Mouse (Mus musculus): ENCODE measurements around the gene Mmd. TPM values are rescaled to one million over a fixed set of nuclear protein-coding genes. Genes with fewer than 3 reads are reported as not detected.
"Not testable (repeated sequence)": the region's sequence is repeated elsewhere in the genome, so short reads cannot be mapped to it uniquely, and the experiment has no call there.

The Mmd gene
- polyA plus RNA-seq, 1 experiment from 2014 or later, result 36.5 TPM

GRCm38 (mm10) chr11:90281943-90282342 lies 32.7 kb downstream of the Mmd start:
- not testable (repeated sequence) for H3K36me3 ChIP-seq (ENCODE audit: control insufficient read depth, insufficient read depth); H3K27ac ChIP-seq (ENCODE audit: low read depth, low read length); H3K4me3 ChIP-seq (ENCODE audit: low read depth, low read length); H3K4me1 ChIP-seq (replicated peaks; ENCODE audit: control insufficient read depth, insufficient read depth, low read length); H3K9me3 ChIP-seq (ENCODE audit: control insufficient read depth); H3K4me2 ChIP-seq (replicated peaks; ENCODE audit: low read depth); ATAC-seq; H3K27me3 ChIP-seq (replicated peaks; ENCODE audit: control insufficient read depth, insufficient read depth, low read length); H3K9ac ChIP-seq (ENCODE audit: low read depth, low read length)
- 0 out of 2 replicates have a peak, but pooled peaks have one; percentile 21 for TF ChIP-seq CTCF (IDR thresholded peaks at IDR 0.05; ENCODE audit: low read depth)
- WGBS, result 92% methylated on average over 2 of the region's 2 CpGs

- H3K4me1 ChIP-seq (replicated peaks; ENCODE audit: control insufficient read depth, insufficient read depth, low read length), result no peaks in the 10 kb centered on the region
- H3K27ac ChIP-seq (ENCODE audit: low read depth, low read length), result no peak overlapping the region
- H3K4me3 ChIP-seq (ENCODE audit: low read depth, low read length), result no peak overlapping the region
- H3K4me2 ChIP-seq (replicated peaks; ENCODE audit: low read depth), result no peak overlapping the region
- no peaks in the 10 kb centered on the region for H3K27me3 ChIP-seq (replicated peaks; ENCODE audit: control insufficient read depth, insufficient read depth, low read length)
- no peak for ATAC-seq
- H3K36me3 ChIP-seq (ENCODE audit: control insufficient read depth, insufficient read depth), result no peaks in the 10 kb centered on the region
- H3K9ac ChIP-seq (ENCODE audit: low read depth, low read length), result no peak overlapping the region
- WGBS, result 19% methylated on average over 4 of the region's 4 CpGs
- H3K9me3 ChIP-seq (ENCODE audit: control insufficient read depth), result no peaks in the 10 kb centered on the region
- TF ChIP-seq CTCF (IDR thresholded peaks at IDR 0.05; ENCODE audit: low read depth), result no peak
These were observed 33.9 kb downstream of the Mmd start for GRCm38 (mm10) chr11:90283159-90283558.

GRCm38 (mm10) chr11:90283601-90284000 lies 34.3 kb downstream of the Mmd start:
- Histone ChIP-seq H3K27me3 (replicated peaks; ENCODE audit: control insufficient read depth, insufficient read depth, low read length) (no peaks in the 10 kb centered on the region), H3K4me3 (ENCODE audit: low read depth, low read length) (no peak overlapping the region), H3K9me3 (ENCODE audit: control insufficient read depth) (no peaks in the 10 kb centered on the region), H3K4me2 (replicated peaks; ENCODE audit: low read depth) (no peak overlapping the region), H3K36me3 (ENCODE audit: control insufficient read depth, insufficient read depth) (no peaks in the 10 kb centered on the region), H3K4me1 (replicated peaks; ENCODE audit: control insufficient read depth, insufficient read depth, low read length) (no peaks in the 10 kb centered on the region), H3K27ac (ENCODE audit: low read depth, low read length) (no peak overlapping the region), H3K9ac (ENCODE audit: low read depth, low read length) (no peak overlapping the region)
- WGBS, result 71% methylated on average over 6 of the region's 6 CpGs
- no peak for ATAC-seq
- TF ChIP-seq CTCF (IDR thresholded peaks at IDR 0.05; ENCODE audit: low read depth), result no peak

GRCm38 (mm10) chr11:90284079-90284478 lies 34.8 kb downstream of the Mmd start:
- no peak overlapping the region for H3K27ac ChIP-seq (ENCODE audit: low read depth, low read length)
- no peak for ATAC-seq
- H3K4me2 ChIP-seq (replicated peaks; ENCODE audit: low read depth), result no peak overlapping the region
- no peak for TF ChIP-seq CTCF (IDR thresholded peaks at IDR 0.05; ENCODE audit: low read depth)
- H3K9me3 ChIP-seq (ENCODE audit: control insufficient read depth), result no peaks in the 10 kb centered on the region
- H3K4me3 ChIP-seq (ENCODE audit: low read depth, low read length), result no peak overlapping the region
- H3K9ac ChIP-seq (ENCODE audit: low read depth, low read length), result no peak overlapping the region
- 41% methylated on average over 2 of the region's 2 CpGs for WGBS
- H3K4me1 ChIP-seq (replicated peaks; ENCODE audit: control insufficient read depth, insufficient read depth, low read length), result no peaks in the 10 kb centered on the region
- no peaks in the 10 kb centered on the region for H3K36me3 ChIP-seq (ENCODE audit: control insufficient read depth, insufficient read depth)
- H3K27me3 ChIP-seq (replicated peaks; ENCODE audit: control insufficient read depth, insufficient read depth, low read length), result no peaks in the 10 kb centered on the region

GRCm38 (mm10) chr11:90284623-90285022 lies 35.4 kb downstream of the Mmd start:
- no peak overlapping the region for H3K4me3 ChIP-seq (ENCODE audit: low read depth, low read length)
- no peak overlapping the region for H3K27ac ChIP-seq (ENCODE audit: low read depth, low read length)
- no peaks in the 10 kb centered on the region for H3K36me3 ChIP-seq (ENCODE audit: control insufficient read depth, insufficient read depth)
- H3K9me3 ChIP-seq (ENCODE audit: control insufficient read depth), result no peaks in the 10 kb centered on the region
- ATAC-seq, result no peak
- no peak overlapping the region for H3K9ac ChIP-seq (ENCODE audit: low read depth, low read length)
- no peaks in the 10 kb centered on the region for H3K4me1 ChIP-seq (replicated peaks; ENCODE audit: control insufficient read depth, insufficient read depth, low read length)
- H3K4me2 ChIP-seq (replicated peaks; ENCODE audit: low read depth), result no peak overlapping the region
- H3K27me3 ChIP-seq (replicated peaks; ENCODE audit: control insufficient read depth, insufficient read depth, low read length), result no peaks in the 10 kb centered on the region
- 60% methylated on average over 4 of the region's 4 CpGs for WGBS
- no peak for TF ChIP-seq CTCF (IDR thresholded peaks at IDR 0.05; ENCODE audit: low read depth)

GRCm38 (mm10) chr11:90286550-90287154 lies 37.4 kb downstream of the Mmd start:
- H3K9me3 ChIP-seq (ENCODE audit: control insufficient read depth), result no peaks in the 10 kb centered on the region
- no peak for ATAC-seq
- WGBS, result 89% methylated on average over 6 of the region's 6 CpGs

GRCm38 (mm10) chr11:90291156-90291555 lies 41.9 kb downstream of the Mmd start:
- no peaks in the 10 kb centered on the region for H3K4me1 ChIP-seq (replicated peaks; ENCODE audit: control insufficient read depth, insufficient read depth, low read length)
- H3K27me3 ChIP-seq (replicated peaks; ENCODE audit: control insufficient read depth, insufficient read depth, low read length), result no peaks in the 10 kb centered on the region
- ATAC-seq, result no peak
- no peaks in the 10 kb centered on the region for H3K9me3 ChIP-seq (ENCODE audit: control insufficient read depth)
- TF ChIP-seq CTCF (IDR thresholded peaks at IDR 0.05; ENCODE audit: low read depth), result no peak
- no peak overlapping the region for H3K9ac ChIP-seq (ENCODE audit: low read depth, low read length)
- no peak overlapping the region for H3K27ac ChIP-seq (ENCODE audit: low read depth, low read length)
- 70% methylated on average over 4 of the region's 4 CpGs for WGBS
- no peaks in the 10 kb centered on the region for H3K36me3 ChIP-seq (ENCODE audit: control insufficient read depth, insufficient read depth)
- no peak overlapping the region for H3K4me3 ChIP-seq (ENCODE audit: low read depth, low read length)
- no peak overlapping the region for H3K4me2 ChIP-seq (replicated peaks; ENCODE audit: low read depth)

More at GRCm38 (mm10) chr11:90286550-90287154, 37.4 kb downstream of the Mmd start:
- no peak for TF ChIP-seq CTCF (IDR thresholded peaks at IDR 0.05; ENCODE audit: low read depth)
- Histone ChIP-seq H3K27ac (ENCODE audit: low read depth, low read length) (no peak overlapping the region), H3K4me1 (replicated peaks; ENCODE audit: control insufficient read depth, insufficient read depth, low read length) (no peaks in the 10 kb centered on the region), H3K27me3 (replicated peaks; ENCODE audit: control insufficient read depth, insufficient read depth, low read length) (no peaks in the 10 kb centered on the region), H3K9ac (ENCODE audit: low read depth, low read length) (no peak overlapping the region), H3K4me2 (replicated peaks; ENCODE audit: low read depth) (no peak overlapping the region), H3K36me3 (ENCODE audit: control insufficient read depth, insufficient read depth) (no peaks in the 10 kb centered on the region), H3K4me3 (ENCODE audit: low read depth, low read length) (no peak overlapping the region)
